Mouse (Mus musculus) cortical plate, adult 2 months (tissue): ENCODE data around the gene 6820408C15Rik.

Experiments
- CTCF ChIP-seq: fragments of 200-500 bp; IDR thresholded peaks from 2 replicates; pipeline ENCODE4 v1.5.1; 2011; ENCODE audit warnings: mild to moderate bottlenecking, control low read depth, low read length; ENCODE audit not compliant: insufficient read depth; ENCODE audit errors: extremely low read depth
- POLR2A ChIP-seq: fragments of 200-500 bp; IDR thresholded peaks from 2 replicates; pipeline ENCODE4 v1.6.1; 2011; ENCODE audit warnings: mild to moderate bottlenecking, low read length, control low read depth; ENCODE audit not compliant: insufficient read depth; ENCODE audit errors: extremely low read depth

GRCm38 (mm10) chr2:152452101-152452781 lies 36.9 kb downstream of the 6820408C15Rik start:
- TF ChIP-seq CTCF (no peak), POLR2A (no peak)
